Mouse (Mus musculus): ENCODE data around the gene St6galnac5.

St6galnac5 gene

DNA sequence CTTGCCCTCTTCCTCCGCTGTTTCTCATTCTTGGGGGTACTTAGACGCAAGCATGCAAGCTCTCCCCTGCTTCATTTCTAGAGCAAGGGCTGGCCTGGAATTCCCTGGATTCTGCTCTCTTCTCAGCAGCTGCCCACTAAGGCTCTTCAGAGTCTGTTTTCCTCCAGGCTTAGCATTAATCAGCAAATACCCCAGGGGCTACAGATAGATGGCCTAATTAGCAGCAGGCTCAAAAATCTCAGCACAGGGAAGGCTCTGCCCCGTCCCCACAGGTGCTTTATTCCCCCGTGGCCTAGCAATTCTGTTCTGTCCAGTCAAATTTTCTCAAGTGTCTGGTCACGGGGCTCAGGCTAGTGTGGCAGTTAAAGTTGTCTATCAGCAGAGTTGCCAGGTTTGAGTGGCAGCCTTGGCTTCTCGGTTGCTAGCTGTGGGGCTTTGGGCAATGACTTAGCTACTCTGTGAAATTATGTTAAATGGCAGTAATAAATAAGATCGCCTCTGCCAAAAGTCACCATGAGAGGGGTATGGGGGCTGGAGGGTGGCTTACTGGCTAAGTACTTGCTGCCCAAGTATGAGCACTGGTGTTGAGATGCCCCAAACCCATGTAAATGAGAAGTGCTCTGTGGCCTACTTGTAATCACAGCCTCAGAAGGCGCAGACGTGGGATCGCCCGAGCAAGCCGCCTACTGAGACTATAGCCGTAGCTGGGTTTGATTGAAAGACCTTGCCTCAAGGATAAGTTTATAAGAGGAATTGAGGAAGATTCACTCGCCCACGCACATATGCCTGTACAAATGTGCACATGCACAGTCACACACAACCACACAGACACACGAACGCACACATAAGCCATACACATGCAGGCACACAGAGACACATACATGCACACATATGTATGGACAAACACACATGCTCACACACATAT lies 107.4 kb downstream of the St6galnac5 start:
- ATAC-seq (ENCODE audit: insufficient number of reproducible peaks, low FRiP score, low TSS enrichment), result no peak

DNA sequence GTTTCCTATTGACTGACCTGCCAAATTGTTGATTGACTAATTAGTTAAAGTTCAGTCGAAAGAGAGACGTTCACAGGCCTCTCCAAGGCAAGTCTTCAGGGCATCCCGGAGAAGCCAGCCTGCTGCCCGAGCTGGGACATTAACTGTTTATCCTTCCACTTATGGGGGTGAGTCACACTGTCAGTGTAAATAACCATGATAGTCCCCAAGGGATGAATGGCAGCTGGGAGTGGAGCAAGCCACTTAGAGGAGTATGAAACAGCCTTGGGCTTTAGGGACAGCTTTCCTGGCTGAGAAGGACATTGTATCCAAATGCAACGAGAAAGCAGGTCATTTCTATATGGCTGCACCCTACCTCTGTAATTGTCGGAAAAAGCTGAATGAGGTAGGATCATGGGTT lies 109.5 kb downstream of the St6galnac5 start:
- no peak for ATAC-seq (ENCODE audit: insufficient number of reproducible peaks, low FRiP score, low TSS enrichment)

DNA sequence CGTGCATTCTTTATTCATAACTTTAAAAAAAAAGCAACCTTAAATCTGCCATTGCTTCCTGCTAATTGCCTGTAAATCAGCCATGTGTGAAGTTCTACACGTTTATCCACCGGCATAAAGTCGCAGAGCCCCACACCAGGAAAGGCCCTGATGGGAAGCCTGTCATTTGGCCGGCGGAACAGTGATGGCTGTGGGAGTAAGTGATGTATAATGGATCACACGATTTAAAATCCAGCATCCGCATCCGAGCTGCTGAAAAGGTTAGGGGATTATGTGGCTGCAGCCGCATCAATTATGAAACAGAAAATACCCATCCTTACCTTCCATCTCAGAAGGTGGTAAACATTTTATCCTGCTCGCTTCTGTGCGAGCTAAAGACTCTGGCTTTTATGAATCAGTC lies 110.0 kb downstream of the St6galnac5 start:
- no peak for ATAC-seq (ENCODE audit: insufficient number of reproducible peaks, low FRiP score, low TSS enrichment)

DNA sequence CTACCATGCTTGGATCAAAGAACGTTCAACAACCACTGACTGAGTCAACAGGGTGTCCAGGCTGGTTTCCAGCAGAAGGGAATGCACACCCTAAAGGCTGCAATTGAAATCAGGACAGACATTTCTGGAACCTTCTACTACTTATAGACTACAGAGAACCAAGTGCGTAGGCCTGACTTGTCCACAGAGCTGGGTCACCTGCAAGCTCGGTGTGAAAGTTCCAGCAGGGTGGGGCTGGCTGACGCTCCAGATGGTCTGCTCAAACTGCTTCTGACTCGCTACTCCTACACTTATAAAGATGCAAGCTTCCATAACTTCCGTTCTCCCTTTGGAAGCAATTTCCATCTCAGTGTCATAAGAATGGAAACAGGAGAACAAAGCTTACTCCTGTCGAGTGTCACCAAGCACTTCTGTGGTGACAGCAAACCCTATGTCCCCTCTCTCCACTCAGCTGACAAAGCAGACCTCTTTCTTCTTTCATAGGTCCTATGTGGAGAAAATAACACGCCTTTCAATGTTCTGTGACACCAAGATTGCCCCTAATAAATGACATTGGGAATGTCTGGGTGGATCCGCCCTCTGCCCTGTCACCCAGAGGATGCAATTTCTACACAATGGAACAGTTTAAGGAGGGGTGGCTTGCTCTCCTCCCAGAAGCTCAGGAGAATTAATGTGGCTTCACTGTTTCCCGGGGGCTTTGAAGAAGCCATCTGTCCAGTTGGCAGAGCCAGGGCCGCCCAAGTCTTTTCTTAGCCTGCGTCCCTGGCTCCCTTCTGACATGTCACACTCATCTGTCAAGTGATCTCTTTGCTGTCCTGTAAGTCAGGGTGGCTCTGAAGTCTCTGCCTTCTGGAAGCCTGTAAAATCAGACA lies 114.2 kb downstream of the St6galnac5 start:
- ATAC-seq (ENCODE audit: insufficient number of reproducible peaks, low FRiP score, low TSS enrichment), result no peak

DNA sequence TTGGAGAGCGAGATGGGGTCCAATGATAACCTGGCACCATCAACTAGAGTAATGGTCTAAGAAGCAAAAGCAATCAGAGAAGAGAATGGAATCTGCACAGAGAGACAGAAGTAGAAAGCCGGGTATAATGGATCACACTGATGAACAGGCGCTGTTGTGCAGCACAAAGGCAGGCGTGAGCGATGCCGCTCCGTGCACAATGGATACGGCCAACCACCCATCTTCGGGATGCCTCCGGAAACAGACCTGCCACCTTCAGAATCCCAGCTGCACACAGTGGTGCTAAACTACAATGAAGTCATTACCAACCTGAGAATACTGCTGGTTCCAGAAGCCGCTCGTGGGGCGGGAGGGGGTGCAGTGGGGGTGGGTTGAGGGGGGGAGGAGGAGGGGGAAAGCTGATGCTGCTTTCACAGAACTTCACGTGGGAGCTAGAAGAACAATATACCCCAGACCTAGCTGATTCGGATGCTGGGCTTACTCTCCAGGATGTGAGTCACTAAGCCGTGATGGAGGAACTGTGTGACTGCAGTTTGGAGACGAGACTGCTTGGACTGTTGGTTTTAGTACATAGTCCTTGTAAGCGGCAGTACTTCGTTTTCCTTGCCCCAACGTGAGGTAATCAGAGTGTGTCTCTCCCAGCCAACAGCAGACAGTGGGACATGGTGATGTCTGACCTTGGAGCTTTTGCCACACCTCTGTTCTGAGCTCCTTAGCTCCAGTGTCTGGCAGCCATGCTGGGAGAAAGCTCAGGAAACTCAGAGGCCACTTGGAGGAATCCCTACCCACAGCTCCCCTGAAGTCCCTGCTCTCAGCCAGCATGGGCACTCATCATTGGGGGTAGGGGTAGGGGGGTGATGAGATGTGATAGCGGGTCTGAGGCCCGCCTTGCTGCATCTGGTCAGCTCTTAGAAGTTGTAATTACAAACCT lies 115.7 kb downstream of the St6galnac5 start:
- no peak for ATAC-seq (ENCODE audit: insufficient number of reproducible peaks, low FRiP score, low TSS enrichment)

DNA sequence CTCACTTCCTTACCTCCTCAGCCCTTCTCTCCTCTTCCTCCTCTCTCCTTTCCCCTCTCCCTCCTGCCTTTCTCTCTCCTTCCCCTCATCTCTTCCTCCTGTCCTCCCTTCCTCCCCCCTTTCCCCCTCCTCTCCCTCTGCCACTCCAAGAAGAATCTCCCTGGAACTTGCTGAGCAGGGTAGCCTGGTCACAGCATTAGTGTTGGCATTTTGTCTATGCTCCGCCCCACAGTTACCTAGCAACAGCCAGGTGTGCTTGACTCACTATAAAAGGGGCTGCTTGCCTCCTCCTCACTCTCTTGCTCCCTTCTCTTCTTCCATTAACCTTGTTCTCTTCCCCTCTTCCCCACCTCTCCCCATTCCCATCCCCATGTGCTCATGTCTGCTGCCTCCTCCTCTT lies 120.1 kb downstream of the St6galnac5 start:
- no peak for ATAC-seq (ENCODE audit: insufficient number of reproducible peaks, low FRiP score, low TSS enrichment)

DNA sequence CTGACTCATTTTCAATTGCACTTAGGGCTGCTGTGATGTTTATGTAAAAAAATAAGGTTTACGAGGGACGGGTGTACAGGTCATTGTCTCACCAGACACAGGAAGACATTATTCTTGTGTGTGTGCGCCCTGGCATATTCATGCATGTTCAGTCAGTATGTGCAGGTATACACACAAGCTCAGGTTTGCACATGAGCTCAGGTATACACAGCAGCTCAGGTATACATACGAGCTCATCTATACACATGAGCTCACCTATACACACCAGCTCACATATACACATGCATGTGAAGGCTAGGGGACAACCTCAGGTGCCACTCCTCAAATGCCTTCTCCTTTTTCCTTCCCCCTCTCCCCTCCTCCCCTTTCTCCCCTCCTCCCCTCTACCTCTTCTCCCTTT lies 120.6 kb downstream of the St6galnac5 start:
- ATAC-seq (ENCODE audit: insufficient number of reproducible peaks, low FRiP score, low TSS enrichment), result no peak

DNA sequence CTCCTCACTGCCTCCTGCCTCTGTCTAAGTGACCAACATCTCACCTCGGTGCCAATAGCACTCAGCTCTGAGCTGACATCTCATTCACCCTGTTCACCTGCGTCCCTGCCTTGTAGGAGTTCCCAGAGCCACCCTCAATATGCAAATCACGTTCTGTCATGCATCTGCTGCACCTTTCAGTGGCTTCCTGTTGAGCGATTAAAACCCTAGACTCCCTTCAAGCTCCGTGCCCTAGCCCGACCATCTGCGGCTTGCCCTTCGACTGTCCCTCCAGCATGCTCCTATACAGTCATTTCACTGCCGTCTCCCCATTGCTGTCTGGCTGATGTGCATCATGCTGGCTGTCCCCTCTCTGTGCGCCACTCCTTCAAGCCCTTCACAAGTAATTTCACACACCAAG lies 126.0 kb downstream of the St6galnac5 start:
- ATAC-seq (ENCODE audit: insufficient number of reproducible peaks, low FRiP score, low TSS enrichment), result no peak

DNA sequence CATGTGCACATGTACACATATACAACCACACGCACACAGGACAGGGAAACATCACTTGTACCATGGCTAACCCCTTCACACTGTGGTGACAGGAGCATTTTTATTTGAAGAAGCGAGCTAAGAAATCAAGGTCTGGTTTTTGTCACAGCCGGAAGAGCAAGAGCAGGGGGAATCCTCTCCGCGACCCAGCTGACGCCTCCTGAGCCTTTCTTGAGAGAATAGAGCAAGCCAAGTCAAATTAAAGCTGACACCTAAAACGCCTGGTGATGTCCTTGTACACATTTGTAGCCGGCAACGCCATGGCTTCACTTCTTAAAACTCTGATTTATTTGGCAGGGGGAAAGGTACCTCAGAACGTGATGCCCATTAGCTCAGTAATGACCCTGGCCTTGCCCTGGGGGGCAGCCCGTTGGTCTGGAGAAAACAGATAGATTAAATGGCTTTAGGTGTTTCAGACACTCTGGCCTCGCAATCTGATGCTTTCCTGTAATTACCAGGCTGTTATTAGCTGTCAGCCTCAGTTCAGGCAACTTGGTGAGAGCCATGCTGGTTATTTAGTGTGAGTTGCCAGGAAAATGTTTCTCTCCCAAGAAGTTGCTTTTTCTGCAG lies 126.9 kb downstream of the St6galnac5 start:
- ATAC-seq (ENCODE audit: insufficient number of reproducible peaks, low FRiP score, low TSS enrichment), result no peak

DNA sequence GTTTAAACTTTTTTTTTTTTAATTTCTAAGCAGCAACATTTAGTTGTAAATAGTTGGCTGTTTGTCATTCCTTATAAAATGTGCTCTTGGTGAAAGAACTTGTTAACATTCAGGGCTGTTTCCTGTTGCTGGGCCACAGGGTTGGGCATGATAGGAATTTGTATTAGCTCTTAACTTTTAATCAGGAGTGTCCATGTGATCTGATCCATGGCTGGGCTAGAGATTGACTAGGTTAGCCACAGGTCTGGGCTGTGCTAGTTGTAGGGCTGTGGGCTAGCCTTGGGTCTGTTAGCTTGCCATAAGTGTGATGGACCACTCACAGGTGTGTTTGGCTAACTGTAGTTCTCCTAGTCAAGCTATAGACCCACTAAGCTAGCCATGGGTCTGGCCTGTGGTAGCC lies 138.1 kb downstream of the St6galnac5 start:
- ATAC-seq (ENCODE audit: insufficient number of reproducible peaks, low FRiP score, low TSS enrichment), result no peak

DNA sequence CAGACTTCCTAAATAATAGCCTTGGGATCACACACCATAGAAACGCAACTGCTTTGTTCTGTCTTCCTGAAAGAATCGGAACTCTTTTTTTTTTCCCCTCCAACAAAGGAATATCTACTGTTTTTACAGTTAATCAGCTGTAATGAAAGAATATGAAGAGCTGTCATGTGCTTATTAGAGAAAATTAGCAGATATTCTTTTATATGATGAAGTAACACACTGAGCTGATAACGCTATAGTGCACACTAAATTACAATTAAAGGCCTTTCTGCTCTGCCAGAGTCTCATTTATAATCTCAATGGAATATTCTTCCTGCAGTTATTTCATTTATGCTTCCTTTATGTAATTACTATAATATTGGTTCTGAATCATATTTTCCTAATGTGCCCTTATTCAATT lies 139.4 kb downstream of the St6galnac5 start:
- no peak for ATAC-seq (ENCODE audit: insufficient number of reproducible peaks, low FRiP score, low TSS enrichment)

DNA sequence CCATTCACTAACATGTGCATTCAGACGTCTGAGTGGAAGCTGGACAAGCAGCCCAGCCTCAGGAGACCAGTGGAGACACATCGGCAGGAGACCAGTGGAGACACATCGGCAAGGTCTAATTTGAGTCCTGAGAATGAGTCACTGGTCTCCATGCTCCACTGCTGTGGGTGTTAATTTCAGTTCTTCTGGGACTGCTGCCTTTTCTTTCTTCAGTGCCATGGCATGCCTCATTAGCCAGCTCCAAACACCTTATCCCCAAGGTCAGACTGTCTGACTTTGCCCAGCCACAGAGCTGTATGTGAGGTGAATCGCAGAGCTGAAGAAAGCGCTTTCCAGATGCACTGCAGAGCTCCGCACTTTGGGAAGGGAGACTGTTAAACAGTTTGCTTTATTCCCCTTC lies 140.8 kb downstream of the St6galnac5 start:
- no peak for ATAC-seq (ENCODE audit: insufficient number of reproducible peaks, low FRiP score, low TSS enrichment)

DNA sequence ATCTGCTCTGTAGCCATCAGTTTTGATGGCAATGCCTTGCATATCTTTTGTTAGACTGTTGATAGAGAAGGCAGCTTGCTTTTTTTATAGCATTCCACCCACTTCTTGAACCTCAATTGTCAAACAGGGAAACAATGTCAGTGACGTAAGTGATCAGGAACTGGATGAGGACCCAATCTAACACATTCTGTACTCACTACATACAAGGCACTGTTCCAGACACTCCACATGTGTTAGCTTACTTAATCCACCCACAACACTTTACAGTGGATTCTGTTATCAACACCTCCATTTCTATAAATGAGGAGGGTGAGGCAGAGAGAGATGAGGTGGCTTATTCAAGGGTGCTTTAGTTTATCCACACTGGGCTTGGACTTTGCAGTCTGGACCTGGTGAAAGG lies 144.1 kb downstream of the St6galnac5 start:
- ATAC-seq (ENCODE audit: insufficient number of reproducible peaks, low FRiP score, low TSS enrichment), result no peak

DNA sequence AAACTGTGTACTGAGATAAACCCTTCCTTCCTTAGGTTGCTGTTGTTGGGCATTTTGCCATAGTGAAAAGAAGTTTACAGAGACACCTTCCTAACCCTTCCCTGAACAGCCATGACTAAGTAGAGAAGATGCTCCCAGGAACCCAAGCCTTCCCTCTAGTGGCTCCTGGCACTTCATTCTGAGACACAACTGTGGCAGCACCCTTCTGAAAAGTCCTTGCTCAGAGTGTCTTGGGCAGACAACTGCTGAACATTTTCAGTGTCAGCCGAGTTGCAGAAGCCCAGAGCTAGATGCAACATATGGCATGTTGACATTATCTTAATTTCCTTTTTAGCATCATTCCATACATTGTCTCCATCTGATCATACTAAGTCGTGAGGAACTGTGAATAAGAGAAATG lies 144.6 kb downstream of the St6galnac5 start:
- ATAC-seq (ENCODE audit: insufficient number of reproducible peaks, low FRiP score, low TSS enrichment), result no peak

DNA sequence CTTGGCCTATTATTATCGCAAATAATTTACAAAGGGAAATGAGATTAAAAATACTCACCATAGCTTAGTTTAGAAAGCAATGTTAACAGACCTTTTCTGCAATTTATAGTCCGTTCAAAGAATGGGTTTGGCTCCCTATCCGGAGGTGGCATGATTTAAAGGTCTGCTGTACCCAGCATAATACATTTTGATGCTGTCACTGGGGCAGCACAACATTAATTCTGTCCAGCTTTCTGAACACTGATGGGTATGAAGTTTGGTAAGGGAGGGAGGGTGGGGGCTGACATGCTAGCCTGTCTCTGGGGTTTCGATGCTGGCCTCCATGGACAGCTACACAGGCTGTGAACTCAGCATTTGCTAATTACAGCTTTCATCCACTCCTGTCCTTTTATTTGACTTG lies 149.6 kb downstream of the St6galnac5 start:
- ATAC-seq (ENCODE audit: insufficient number of reproducible peaks, low FRiP score, low TSS enrichment), result no peak

DNA sequence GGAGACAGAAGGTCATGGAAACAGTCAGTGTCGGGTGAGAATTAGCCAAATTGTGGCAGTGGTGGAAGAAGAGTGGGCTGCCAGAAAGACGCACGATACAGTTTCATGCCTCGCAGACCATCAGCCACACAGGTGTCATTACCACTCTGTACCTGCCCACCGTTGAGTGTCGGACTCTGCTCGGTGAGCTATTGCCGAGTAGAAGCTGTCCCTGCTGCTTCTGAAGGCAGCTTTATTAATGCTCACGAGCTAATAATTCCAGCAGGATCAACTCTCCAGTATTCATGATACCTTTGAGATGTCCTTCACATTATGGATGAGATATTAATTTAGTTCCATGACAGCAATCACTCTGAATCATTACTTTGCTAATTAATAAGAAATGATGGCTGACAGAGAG lies 150.1 kb downstream of the St6galnac5 start:
- ATAC-seq (ENCODE audit: insufficient number of reproducible peaks, low FRiP score, low TSS enrichment), result no peak

DNA sequence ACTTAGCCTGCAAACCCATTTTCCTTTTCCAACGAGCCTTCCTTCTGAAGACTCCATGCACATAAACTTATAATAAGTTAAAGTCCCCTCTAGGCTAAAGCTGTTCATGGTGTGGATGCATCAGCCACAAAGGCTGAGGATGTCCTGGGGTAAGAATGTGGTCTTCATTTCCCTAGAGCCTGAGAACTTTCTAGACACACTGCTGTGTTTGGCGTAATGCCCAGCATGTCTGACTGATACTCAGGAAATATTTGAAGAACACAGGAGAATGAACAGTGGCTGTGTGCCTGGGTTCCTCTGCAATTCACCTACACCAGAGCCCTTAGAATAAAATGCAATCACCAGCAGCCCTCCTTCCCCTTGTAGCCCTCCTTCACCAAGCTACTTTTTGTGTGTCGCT lies 150.7 kb downstream of the St6galnac5 start:
- ATAC-seq (ENCODE audit: insufficient number of reproducible peaks, low FRiP score, low TSS enrichment), result no peak

DNA sequence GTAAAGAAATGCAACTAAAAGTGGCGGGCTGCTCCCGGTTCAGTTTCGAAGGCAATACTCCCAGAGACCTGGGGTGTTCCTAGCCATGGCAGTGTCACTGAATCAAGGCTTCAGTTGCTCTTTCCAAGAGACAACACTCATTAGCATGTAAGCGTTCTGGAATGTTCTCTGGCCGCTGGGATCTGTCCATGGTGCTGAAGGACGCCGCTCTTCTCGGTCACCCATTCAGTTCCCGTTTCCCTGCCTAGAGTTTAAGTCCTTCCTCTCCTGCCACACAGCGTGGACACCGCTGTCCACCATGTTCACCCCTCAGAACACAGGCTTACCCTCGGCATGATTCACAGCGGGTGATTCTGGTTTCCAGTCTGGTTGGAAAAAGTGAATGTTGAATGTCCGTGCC lies 160.8 kb downstream of the St6galnac5 start:
- no peak for ATAC-seq (ENCODE audit: insufficient number of reproducible peaks, low FRiP score, low TSS enrichment)

DNA sequence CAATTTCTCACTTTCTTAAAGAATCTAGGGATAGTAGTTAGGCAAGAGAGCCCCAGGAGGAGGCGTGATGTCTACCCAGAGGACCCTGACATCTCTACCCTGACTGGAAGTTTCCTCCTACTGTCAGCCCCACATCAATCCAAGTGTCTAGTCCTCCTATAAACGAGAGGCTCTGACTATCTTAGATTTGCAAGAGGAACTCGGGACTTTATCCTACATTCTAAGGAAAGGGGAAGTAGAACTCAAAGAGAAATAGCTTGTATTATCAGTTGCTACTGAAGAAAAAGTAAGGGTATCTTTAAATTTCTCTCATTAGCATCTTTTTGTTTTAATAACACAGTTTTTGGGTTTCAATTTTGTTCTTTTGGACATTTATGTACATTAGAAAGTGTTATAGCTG lies 161.6 kb downstream of the St6galnac5 start:
- no peak for ATAC-seq (ENCODE audit: insufficient number of reproducible peaks, low FRiP score, low TSS enrichment)

DNA sequence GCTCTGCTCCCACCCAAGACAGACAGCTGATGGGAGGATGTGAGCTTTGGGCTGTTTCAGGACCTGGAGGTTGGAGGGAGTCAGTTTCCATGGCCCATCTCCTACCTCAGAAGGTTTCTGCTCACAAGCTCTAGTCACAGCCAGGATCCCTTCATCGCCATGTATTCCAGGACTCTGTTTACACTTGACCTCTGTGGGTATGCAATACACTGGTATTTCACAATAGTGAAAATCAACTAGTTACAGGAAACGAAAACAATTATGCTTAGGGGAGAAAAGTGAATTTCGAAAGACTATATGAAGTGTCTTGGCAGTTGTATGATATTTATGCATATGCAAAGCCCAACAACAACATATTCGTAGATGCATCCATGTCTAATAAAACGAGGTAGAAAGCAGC lies 166.9 kb downstream of the St6galnac5 start:
- no peak for ATAC-seq (ENCODE audit: insufficient number of reproducible peaks, low FRiP score, low TSS enrichment)
